ENCODE assay signal across 9 mouse cellular contexts in the genomic region with DNA sequence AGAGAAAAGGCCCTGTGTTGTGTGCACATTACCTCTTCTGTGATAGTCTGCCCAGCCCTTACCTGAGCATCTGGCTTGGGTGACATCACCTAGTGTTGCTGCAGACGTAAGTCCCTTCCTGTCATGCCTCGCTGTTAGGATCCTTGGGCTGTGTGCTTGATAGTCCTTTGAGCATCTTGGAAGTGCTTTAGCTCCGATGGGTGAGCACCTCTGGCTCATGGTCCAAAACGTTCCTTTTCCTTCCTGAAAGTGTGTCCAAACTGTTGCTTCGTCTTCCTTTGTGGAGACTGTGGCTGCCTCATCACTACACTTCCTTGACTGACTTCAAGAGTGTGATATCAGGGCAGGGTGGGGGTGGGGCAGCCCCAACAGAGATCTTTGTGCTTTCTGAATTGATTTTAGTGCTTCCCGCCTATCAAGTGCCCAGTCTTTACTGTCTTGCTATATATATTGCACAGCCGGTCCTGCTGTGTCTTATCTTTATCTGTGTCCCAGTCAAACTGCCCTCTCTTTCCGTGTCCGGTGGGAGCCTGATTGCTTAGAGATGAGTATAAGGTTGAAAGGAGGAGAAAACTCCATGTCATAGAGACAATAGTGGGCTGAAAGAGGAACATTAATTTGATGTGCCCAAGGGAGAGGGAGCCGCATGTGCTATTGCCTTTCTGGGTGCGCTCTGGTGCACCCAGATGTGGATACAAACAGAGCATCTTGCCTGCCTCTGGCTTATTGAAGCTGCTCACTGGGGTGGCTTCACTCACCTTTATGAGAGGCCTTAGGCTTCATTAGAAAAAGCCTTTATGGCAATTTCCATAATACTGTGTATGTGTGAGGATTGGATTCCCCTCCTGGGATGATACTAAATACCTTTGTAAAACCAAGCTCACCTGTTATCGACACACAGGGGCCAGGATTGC.
DNase-seq lines count a peak whose midpoint lies in the region; TF ChIP-seq lines count a peak whose summit lies in the region.
"Had no signal": no experiment of that assay in that cellular context is flagged by ENCODE, and none has a peak within 500 bp of the region (broad histone marks: within the 10 kb centered on the region; RNA-seq: fewer than 3 reads in every experiment).

No protein-coding gene starts in this region.

- TF ChIP-seq CTCF in cerebellum, adult 2 months (IDR thresholded peaks at IDR 0.05; ENCODE audit: borderline replicate concordance, insufficient read depth, low read depth, low read length): peak; percentile 1; the same call in 1 of the 2 replicates

- WGBS in cerebellum, adult 2 months: 78% methylated on average over 12 of the region's 12 CpGs
- 55% methylated on average over 12 of the region's 12 CpGs for WGBS in limb, embryonic 10.5 days

- H3K4me3 ChIP-seq in cerebellum, adult 2 months (replicated peaks; ENCODE audit: insufficient read depth, low read depth, low read length): no peak overlapping the region
- H3K4me3 ChIP-seq in limb, embryonic 10.5 days: no peak overlapping the region
- H3K4me3 ChIP-seq: embryonic facial prominence, embryonic 12.5 days had no signal

- no peak for DNase-seq in cerebellum, adult 2 months
- no peak for DNase-seq in cerebellum, adult 9-10 months
- peak; percentile 10 for DNase-seq in thymus, postnatal 14 days
- DNase-seq in thymus, adult 18-20 months: no peak
- no peak for DNase-seq in limb, embryonic 10.5 days (ENCODE audit: low spot score)
- DNase-seq in thymus, postnatal 36 days: peak; percentile 9 to 24
- no peak for DNase-seq in cerebellum, adult 8-10 months
- DNase-seq in adrenal gland, adult 2 months: no peak

- H3K27me3 ChIP-seq in cerebellum, adult 2 months (ENCODE audit: control insufficient read depth, insufficient read depth, low read length): no peaks in the 10 kb centered on the region; the same call in 1 of the 2 replicates
- H3K27me3 ChIP-seq in limb, embryonic 10.5 days (ENCODE audit: low read depth, poor library complexity, severe bottlenecking): no peaks in the 10 kb centered on the region
- H3K27me3 ChIP-seq: embryonic facial prominence, embryonic 12.5 days had no signal

- no peaks in the 10 kb centered on the region; the same call in 1 of the 2 replicates for H3K4me1 ChIP-seq in cerebellum, adult 2 months (ENCODE audit: control insufficient read depth, insufficient read depth, low read length)
- H3K4me1 ChIP-seq in limb, embryonic 10.5 days: peaks cover 21% of the 10 kb centered on the region

- H3K9me3 ChIP-seq in limb, embryonic 10.5 days (replicated peaks): no peaks in the 10 kb centered on the region
- H3K9me3 ChIP-seq: embryonic facial prominence, embryonic 12.5 days had no signal

- H3K27ac ChIP-seq in cerebellum, adult 2 months (ENCODE audit: insufficient read depth, low read length): no peak overlapping the region
- H3K27ac ChIP-seq in limb, embryonic 10.5 days: peak overlapping the region; percentile 70; the same call in 1 of the 2 replicates
- H3K27ac ChIP-seq: embryonic facial prominence, embryonic 12.5 days had no signal

- TF ChIP-seq POLR2A in cerebellum, adult 2 months (IDR thresholded peaks at IDR 0.05; ENCODE audit: borderline replicate concordance, insufficient read depth, low read length): no peak

- H3K36me3 ChIP-seq in limb, embryonic 10.5 days: no peaks in the 10 kb centered on the region
- H3K36me3 ChIP-seq: embryonic facial prominence, embryonic 12.5 days had no signal

Comparison
In these comparisons a context has a peak if more than half of its experiments do, and no peak if none do; other contexts are left out.
1. DNase-seq: peak in thymus, postnatal 14 days (single experiment) and thymus, postnatal 36 days (2 of 2); none in cerebellum, adult 2 months (0 of 2), cerebellum, adult 9-10 months (single experiment), thymus, adult 18-20 months (0 of 2), limb, embryonic 10.5 days (single experiment), cerebellum, adult 8-10 months (single experiment) and adrenal gland, adult 2 months (single experiment).